Mouse (Mus musculus): ENCODE measurements around the gene Spem1.

GRCm38 (mm10) chr11:69855347-69855746 is 33.4 kb upstream of the Spem1 start:
- TF ChIP-seq NRF1 (IDR thresholded peaks at IDR 0.05; ENCODE audit: low read depth, low read length), result no peak
- peak in 1 of 2 experiments; percentile 85; a peak in 2 of 4 replicates for TF ChIP-seq CTCF (conservative IDR thresholded peaks at IDR 0.05 in 1 of 2, IDR thresholded peaks at IDR 0.05 in 1 of 2; ENCODE audit: low read depth in 2 of 2, low read length in 2 of 2)
- TF ChIP-seq MAFK (IDR thresholded peaks at IDR 0.05; ENCODE audit: insufficient replicate concordance, low read length), result no peak
- TF ChIP-seq USF1 (IDR thresholded peaks at IDR 0.05; ENCODE audit: low read depth, low read length), result no peak
- peak; percentile 54 for TF ChIP-seq RAD21 (IDR thresholded peaks at IDR 0.05; ENCODE audit: low read depth, low read length)
- no peak for TF ChIP-seq SIN3A (IDR thresholded peaks at IDR 0.05; ENCODE audit: low read length)
- no peak for TF ChIP-seq POLR2A (IDR thresholded peaks at IDR 0.05; ENCODE audit: low read depth, low read length)
- TF ChIP-seq EP300 (IDR thresholded peaks at IDR 0.05; ENCODE audit: low read length), result no peak
- TF ChIP-seq ZNF384 (IDR thresholded peaks at IDR 0.05; ENCODE audit: low read depth, low read length), result no peak
- TF ChIP-seq GABPA (IDR thresholded peaks at IDR 0.05; ENCODE audit: insufficient replicate concordance, low read depth, low read length), result no peak
- TF ChIP-seq MEF2A (IDR thresholded peaks at IDR 0.05; ENCODE audit: borderline replicate concordance, low read depth, low read length), result no peak
- no peak for TF ChIP-seq HCFC1 (IDR thresholded peaks at IDR 0.05; ENCODE audit: low read depth, low read length)
